Mouse (Mus musculus): ENCODE data around the gene Nop2. TPM values are rescaled to one million over a fixed set of nuclear protein-coding genes. Genes with fewer than 3 reads are reported as not detected.

Nop2 gene
- polyA plus RNA-seq, 1 experiment from 2014 or later, result 25.2 TPM

DNA sequence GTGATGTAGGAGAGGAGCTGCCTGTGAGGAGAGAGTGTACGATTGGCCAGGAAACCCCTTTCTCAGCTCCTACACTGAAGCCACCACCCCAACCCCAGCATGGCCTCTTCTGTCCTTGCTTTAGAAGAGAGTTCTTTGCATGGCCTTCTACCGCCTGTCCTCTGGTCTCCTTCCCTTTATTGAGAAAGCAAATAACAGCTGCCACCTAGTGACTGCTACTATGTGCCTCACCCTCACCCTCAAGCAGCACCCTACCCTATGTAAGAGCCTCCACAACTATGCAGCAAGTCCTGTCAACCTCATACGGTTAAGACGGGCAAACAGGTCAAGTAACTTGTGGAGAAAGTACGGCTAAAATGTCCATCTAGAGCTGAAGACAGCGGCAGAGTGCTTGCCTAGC lies 38.5 kb downstream of the Nop2 start:
- H3K9me3 ChIP-seq (replicated peaks; ENCODE audit: control insufficient read depth, low read length), result no peaks in the 10 kb centered on the region
- ATAC-seq (ENCODE audit: low read depth), result no peak
- no peak overlapping the region for H3K4me2 ChIP-seq (ENCODE audit: low read depth, low read length)
- no peak overlapping the region for H3K9ac ChIP-seq (ENCODE audit: low read depth, low read length)
- peaks cover 80% of the 10 kb centered on the region for H3K36me3 ChIP-seq (ENCODE audit: control insufficient read depth, insufficient read depth)
- H3K4me1 ChIP-seq (ENCODE audit: control insufficient read depth, low read depth, low read length), result peaks cover 33% of the 10 kb centered on the region
- H3K4me3 ChIP-seq (ENCODE audit: low read depth, low read length), result no peak overlapping the region
- WGBS (ENCODE audit: insufficient replicate concordance), result 86% methylated on average over 6 of the region's 6 CpGs
- H3K27ac ChIP-seq (ENCODE audit: low read length), result no peak overlapping the region
- no peaks in the 10 kb centered on the region for H3K27me3 ChIP-seq (ENCODE audit: control insufficient read depth, insufficient read depth, low read depth, low read length)

DNA sequence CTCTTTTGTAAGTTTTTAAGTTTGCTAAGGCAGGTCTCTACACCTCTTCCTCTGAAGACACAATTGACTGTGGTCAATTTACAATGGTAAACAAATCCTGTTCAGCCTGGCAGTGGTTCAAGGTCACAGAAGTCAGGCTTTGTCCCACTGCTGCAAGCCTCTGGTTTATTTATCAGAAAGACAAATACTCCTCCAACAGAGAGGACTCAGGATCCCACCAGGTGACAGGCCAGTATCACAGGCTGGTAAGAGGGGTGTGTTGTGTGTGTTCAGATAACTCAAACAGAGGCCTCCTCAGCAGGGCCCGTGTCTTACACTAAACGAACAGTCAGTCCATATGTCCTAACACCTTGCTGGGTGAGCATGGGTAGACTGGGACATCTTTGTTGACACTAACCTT lies 40.8 kb downstream of the Nop2 start:
- H3K4me2 ChIP-seq (ENCODE audit: low read depth, low read length), result no peak overlapping the region
- peaks cover 100% of the 10 kb centered on the region for H3K36me3 ChIP-seq (ENCODE audit: control insufficient read depth, insufficient read depth)
- peak overlapping the region; percentile 64 for H3K27ac ChIP-seq (ENCODE audit: low read length)
- H3K9ac ChIP-seq (ENCODE audit: low read depth, low read length), result no peak overlapping the region
- no peaks in the 10 kb centered on the region for H3K9me3 ChIP-seq (replicated peaks; ENCODE audit: control insufficient read depth, low read length)
- ATAC-seq (ENCODE audit: low read depth), result peak; percentile 78
- peaks cover 14% of the 10 kb centered on the region for H3K4me1 ChIP-seq (ENCODE audit: control insufficient read depth, low read depth, low read length)
- no peak overlapping the region for H3K4me3 ChIP-seq (ENCODE audit: low read depth, low read length)
- WGBS (ENCODE audit: insufficient replicate concordance), result 68% methylated on average over 2 of the region's 2 CpGs
- H3K27me3 ChIP-seq (ENCODE audit: control insufficient read depth, insufficient read depth, low read depth, low read length), result no peaks in the 10 kb centered on the region

DNA sequence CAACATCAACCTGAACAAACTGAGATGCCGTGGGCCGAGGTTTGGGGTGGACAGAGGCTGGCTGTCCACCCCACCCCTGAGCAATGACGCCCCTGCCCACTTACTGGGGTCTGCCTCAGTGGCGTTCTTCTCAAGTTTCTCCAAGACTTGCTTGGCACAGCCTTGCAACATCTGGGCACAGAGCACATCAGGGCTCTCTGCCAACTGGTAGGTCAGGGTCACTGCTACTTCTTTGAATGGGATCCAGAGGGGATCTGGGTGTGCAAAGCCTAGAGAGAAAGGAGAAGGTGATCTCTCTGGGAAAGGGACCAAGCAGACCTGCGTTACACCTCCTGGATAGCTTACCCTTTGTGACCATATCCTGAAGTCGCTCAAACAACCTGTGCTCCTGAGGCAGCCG lies 41.5 kb downstream of the Nop2 start:
- 88% methylated on average over 7 of the region's 7 CpGs for WGBS (ENCODE audit: insufficient replicate concordance)
- H3K4me2 ChIP-seq (ENCODE audit: low read depth, low read length), result no peak overlapping the region
- no peaks in the 10 kb centered on the region for H3K27me3 ChIP-seq (ENCODE audit: control insufficient read depth, insufficient read depth, low read depth, low read length)
- H3K9ac ChIP-seq (ENCODE audit: low read depth, low read length), result no peak overlapping the region
- no peaks in the 10 kb centered on the region for H3K9me3 ChIP-seq (replicated peaks; ENCODE audit: control insufficient read depth, low read length)
- peaks cover 100% of the 10 kb centered on the region for H3K36me3 ChIP-seq (ENCODE audit: control insufficient read depth, insufficient read depth)
- H3K4me3 ChIP-seq (ENCODE audit: low read depth, low read length), result no peak overlapping the region
- peaks cover 6% of the 10 kb centered on the region; the same call in 1 of the 2 replicates for H3K4me1 ChIP-seq (ENCODE audit: control insufficient read depth, low read depth, low read length)
- no peak for ATAC-seq (ENCODE audit: low read depth)
- peak overlapping the region; percentile 64 for H3K27ac ChIP-seq (ENCODE audit: low read length)

DNA sequence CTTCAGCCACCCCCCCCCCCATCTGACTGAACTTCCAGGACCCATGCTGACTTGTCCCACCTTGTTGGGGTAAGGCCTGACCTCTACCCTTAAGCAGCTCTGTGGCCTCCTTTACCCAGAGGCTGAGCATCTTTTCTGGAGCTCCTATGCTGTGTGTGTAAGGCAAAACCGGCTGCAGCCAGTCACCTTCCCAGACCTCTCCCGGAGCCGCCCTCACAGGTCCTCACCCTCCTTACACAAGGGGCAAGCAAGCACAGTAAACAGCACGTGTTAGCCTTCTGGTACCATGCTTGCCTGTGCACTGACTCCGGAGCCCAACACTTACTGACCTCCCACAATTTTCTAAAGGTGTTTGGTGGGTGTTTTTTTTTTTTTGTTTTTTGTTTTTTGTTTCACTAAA lies 43.8 kb downstream of the Nop2 start:
- Histone ChIP-seq H3K4me2 (ENCODE audit: low read depth, low read length) (no peak overlapping the region), H3K36me3 (ENCODE audit: control insufficient read depth, insufficient read depth) (peaks cover 100% of the 10 kb centered on the region), H3K4me3 (ENCODE audit: low read depth, low read length) (no peak overlapping the region), H3K4me1 (ENCODE audit: control insufficient read depth, low read depth, low read length) (peaks cover 5% of the 10 kb centered on the region; the same call in 1 of the 2 replicates), H3K9me3 (replicated peaks; ENCODE audit: control insufficient read depth, low read length) (no peaks in the 10 kb centered on the region), H3K27ac (ENCODE audit: low read length) (no peak overlapping the region), H3K9ac (ENCODE audit: low read depth, low read length) (no peak overlapping the region), H3K27me3 (ENCODE audit: control insufficient read depth, insufficient read depth, low read depth, low read length) (no peaks in the 10 kb centered on the region)
- ATAC-seq (ENCODE audit: low read depth), result no peak
- WGBS (ENCODE audit: insufficient replicate concordance), result 93% methylated on average over 5 of the region's 5 CpGs

DNA sequence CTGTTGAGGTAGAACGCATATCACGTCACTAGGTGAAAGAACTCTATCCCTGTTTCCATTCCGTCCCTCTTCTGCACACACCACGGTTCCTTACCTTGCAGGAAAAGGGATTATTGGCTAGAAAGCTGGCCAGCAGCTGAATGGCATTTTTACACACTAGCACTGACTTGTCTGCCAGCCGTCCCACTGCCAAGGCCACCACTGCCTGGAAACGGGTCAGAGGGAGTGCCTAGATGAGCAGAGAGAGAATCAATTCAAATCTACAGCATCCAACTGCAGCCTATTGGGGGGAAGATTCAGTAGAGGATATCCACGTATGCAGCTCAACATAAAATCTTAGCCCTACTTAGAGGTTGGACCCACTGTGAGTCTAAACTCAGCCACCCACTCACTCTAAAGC lies 47.9 kb downstream of the Nop2 start:
- Histone ChIP-seq H3K36me3 (ENCODE audit: control insufficient read depth, insufficient read depth) (peaks cover 98% of the 10 kb centered on the region), H3K27me3 (ENCODE audit: control insufficient read depth, insufficient read depth, low read depth, low read length) (no peaks in the 10 kb centered on the region), H3K9ac (ENCODE audit: low read depth, low read length) (no peak overlapping the region), H3K4me2 (ENCODE audit: low read depth, low read length) (no peak overlapping the region), H3K4me3 (ENCODE audit: low read depth, low read length) (no peak overlapping the region), H3K9me3 (replicated peaks; ENCODE audit: control insufficient read depth, low read length) (no peaks in the 10 kb centered on the region), H3K27ac (ENCODE audit: low read length) (no peak overlapping the region), H3K4me1 (ENCODE audit: control insufficient read depth, low read depth, low read length) (no peaks in the 10 kb centered on the region)
- 92% methylated on average over 7 of the region's 7 CpGs for WGBS (ENCODE audit: insufficient replicate concordance)
- ATAC-seq (ENCODE audit: low read depth), result no peak

DNA sequence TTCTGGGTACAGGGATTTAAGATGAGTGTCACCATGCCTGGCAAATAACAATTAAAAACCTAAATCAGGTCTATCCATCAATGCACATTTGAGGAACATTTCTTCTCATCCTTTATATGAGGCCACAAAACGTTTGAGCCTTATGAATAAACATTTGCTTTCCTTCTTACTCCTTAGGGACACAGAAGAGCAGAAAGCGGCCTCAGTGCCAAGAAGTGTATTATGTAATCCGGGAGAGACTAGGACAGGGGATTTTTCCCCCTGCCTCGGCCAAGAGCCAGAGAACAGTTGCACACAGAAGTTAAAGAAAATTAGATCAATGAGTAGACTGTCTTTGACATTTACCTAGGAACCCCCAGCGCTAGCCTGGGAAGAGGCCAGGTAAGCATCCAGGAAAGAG lies 50.4 kb downstream of the Nop2 start:
- ATAC-seq (ENCODE audit: low read depth), result no peak
- H3K4me1 ChIP-seq (ENCODE audit: control insufficient read depth, low read depth, low read length), result no peaks in the 10 kb centered on the region
- H3K9ac ChIP-seq (ENCODE audit: low read depth, low read length), result no peak overlapping the region
- H3K4me3 ChIP-seq (ENCODE audit: low read depth, low read length), result no peak overlapping the region
- WGBS (ENCODE audit: insufficient replicate concordance), result 84% methylated on average over 5 of the region's 5 CpGs
- H3K36me3 ChIP-seq (ENCODE audit: control insufficient read depth, insufficient read depth), result peaks cover 98% of the 10 kb centered on the region
- no peak overlapping the region for H3K4me2 ChIP-seq (ENCODE audit: low read depth, low read length)
- no peak overlapping the region for H3K27ac ChIP-seq (ENCODE audit: low read length)
- H3K9me3 ChIP-seq (replicated peaks; ENCODE audit: control insufficient read depth, low read length), result no peaks in the 10 kb centered on the region
- H3K27me3 ChIP-seq (ENCODE audit: control insufficient read depth, insufficient read depth, low read depth, low read length), result no peaks in the 10 kb centered on the region

DNA sequence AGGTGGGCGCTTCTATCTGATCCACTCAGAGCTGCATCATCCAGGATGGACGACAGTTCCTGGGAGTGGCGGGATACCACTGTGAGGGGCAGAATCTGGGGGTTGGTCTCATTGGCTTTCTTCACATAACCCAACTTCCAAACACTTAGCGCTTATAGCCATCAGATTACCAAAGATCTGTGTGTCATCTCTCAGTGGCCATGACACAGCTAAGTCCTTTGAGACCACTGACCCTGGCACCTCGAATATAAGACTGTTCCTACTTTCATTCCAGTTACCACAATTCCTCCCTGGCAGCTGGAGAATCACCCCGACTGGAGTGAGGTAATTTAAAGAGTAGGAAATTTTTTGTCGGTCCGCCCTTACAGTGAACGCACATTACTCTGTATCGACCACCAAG lies 54.5 kb downstream of the Nop2 start:
- H3K4me1 ChIP-seq (ENCODE audit: control insufficient read depth, low read depth, low read length), result peaks cover 14% of the 10 kb centered on the region
- no peaks in the 10 kb centered on the region for H3K9me3 ChIP-seq (replicated peaks; ENCODE audit: control insufficient read depth, low read length)
- no peak overlapping the region for H3K9ac ChIP-seq (ENCODE audit: low read depth, low read length)
- H3K27me3 ChIP-seq (ENCODE audit: control insufficient read depth, insufficient read depth, low read depth, low read length), result no peaks in the 10 kb centered on the region
- no peak overlapping the region for H3K27ac ChIP-seq (ENCODE audit: low read length)
- ATAC-seq (ENCODE audit: low read depth), result no peak
- peaks cover 83% of the 10 kb centered on the region for H3K36me3 ChIP-seq (ENCODE audit: control insufficient read depth, insufficient read depth)
- H3K4me2 ChIP-seq (ENCODE audit: low read depth, low read length), result no peak overlapping the region
- WGBS (ENCODE audit: insufficient replicate concordance), result 88% methylated on average over 10 of the region's 10 CpGs
- H3K4me3 ChIP-seq (ENCODE audit: low read depth, low read length), result no peak overlapping the region

DNA sequence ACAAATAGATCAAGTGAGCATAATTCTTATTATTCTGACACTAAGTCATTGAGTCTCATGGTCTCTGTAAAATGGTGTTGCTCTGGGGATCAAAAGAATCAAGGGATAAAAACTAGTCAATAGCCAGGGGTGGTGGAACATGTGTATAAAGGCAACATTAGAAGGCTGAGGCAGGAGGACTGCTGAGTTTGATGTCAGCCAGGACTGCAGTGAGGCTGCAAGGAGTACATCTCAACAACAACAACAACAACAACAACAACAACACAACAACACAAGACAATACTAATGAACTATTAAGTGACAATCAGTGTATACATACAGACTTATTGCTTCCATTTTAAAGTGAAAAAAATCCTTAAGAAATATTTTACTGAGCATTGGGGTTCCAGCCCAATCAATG lies 59.1 kb downstream of the Nop2 start:
- Histone ChIP-seq H3K27ac (ENCODE audit: low read length) (peak overlapping the region; percentile 100), H3K36me3 (ENCODE audit: control insufficient read depth, insufficient read depth) (peaks cover 56% of the 10 kb centered on the region), H3K9ac (ENCODE audit: low read depth, low read length) (peak overlapping the region; percentile 76), H3K4me1 (ENCODE audit: control insufficient read depth, low read depth, low read length) (peaks cover 20% of the 10 kb centered on the region), H3K4me3 (ENCODE audit: low read depth, low read length) (peak overlapping the region; percentile 81), H3K4me2 (ENCODE audit: low read depth, low read length) (peak overlapping the region; percentile 57), H3K27me3 (ENCODE audit: control insufficient read depth, insufficient read depth, low read depth, low read length) (no peaks in the 10 kb centered on the region), H3K9me3 (replicated peaks; ENCODE audit: control insufficient read depth, low read length) (no peaks in the 10 kb centered on the region)
- ATAC-seq (ENCODE audit: low read depth), result no peak

DNA sequence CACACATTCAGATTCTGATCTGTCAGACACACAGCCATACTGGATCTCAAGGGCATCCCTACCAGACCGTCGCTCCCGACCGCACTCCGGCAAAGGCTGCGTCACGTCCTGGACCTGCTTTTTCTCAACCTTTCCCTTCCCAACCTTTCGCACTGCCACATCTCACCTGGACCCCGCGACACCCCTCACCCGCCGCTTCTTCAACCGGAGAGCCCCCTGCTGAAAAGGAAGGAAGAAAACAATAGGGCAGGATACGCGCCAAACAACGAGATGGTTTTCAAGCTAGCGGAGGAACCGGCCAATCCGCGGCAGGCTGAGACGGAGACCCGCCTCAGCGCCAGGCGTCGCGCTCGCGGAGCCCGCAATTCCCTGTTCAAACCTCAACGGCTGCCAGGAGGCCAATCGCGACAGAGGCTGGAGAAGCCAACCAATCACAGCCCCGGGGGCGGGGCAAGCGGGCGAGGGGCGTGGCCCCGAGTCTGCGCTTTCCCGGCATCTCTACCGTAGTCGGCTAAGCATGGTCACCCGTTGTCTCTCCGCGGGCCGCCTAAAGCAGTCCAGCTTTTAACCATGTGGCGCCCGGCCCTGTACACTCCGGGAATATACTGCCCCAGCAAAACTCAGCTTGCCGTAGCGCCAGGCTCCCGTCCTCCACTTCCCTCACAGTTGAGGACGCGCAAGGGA lies 59.8 kb downstream of the Nop2 start, which contains the start of the genes Ncapd2 and Mrpl51:
Gene Ncapd2 (minus strand): TSS at position 370 of the 684 bp plus-strand sequence.
Gene Mrpl51 (plus strand): TSS at position 470 of the 684 bp plus-strand sequence.
- Histone ChIP-seq H3K9me3 (replicated peaks; ENCODE audit: control insufficient read depth, low read length) (no peaks in the 10 kb centered on the region), H3K4me3 (ENCODE audit: low read depth, low read length) (peak within 1 kb of the TSS; percentile 81), H3K4me2 (ENCODE audit: low read depth, low read length) (peak within 1 kb of the TSS; percentile 92), H3K36me3 (ENCODE audit: control insufficient read depth, insufficient read depth) (peaks cover 49% of the 10 kb centered on the region), H3K27me3 (ENCODE audit: control insufficient read depth, insufficient read depth, low read depth, low read length) (no peaks in the 10 kb centered on the region), H3K4me1 (ENCODE audit: control insufficient read depth, low read depth, low read length) (peaks cover 20% of the 10 kb centered on the region), H3K9ac (ENCODE audit: low read depth, low read length) (peak within 1 kb of the TSS; percentile 77), H3K27ac (ENCODE audit: low read length) (peak within 1 kb of the TSS; percentile 100)
- under 1% methylated on average over 54 of the region's 54 CpGs for WGBS (ENCODE audit: insufficient replicate concordance)
- peak; percentile 94 for ATAC-seq (ENCODE audit: low read depth)

All from liver, embryonic 16.5 days (tissue).